Mouse (Mus musculus): ENCODE results near the gene Rangrf.

GRCm38 (mm10) chr11:68942731-68943130 lies 32.3 kb downstream of the Rangrf start:
- TF ChIP-seq POLR2A (IDR thresholded peaks at IDR 0.05; ENCODE audit: borderline replicate concordance, extremely low read depth, low read depth, low read length) (0 out of 2 replicates have a peak, but pooled peaks have one; percentile 16), CTCF (IDR thresholded peaks at IDR 0.05; ENCODE audit: insufficient read depth, low read length) (no peak)
